Mouse (Mus musculus): ENCODE results near the gene Sel1l2.

- TF ChIP-seq POLR2A (IDR thresholded peaks at IDR 0.05; ENCODE audit: control insufficient read depth, low read depth, low read length), result no peak
- TF ChIP-seq CTCF (IDR thresholded peaks at IDR 0.05; ENCODE audit: control insufficient read depth, insufficient read depth, insufficient replicate concordance, low read depth, low read length), result no peak
Measured at GRCm38 (mm10) chr2:140237245-140237644, 152.3 kb downstream of the Sel1l2 start.

All from testis, adult 2 months (tissue).